Mouse (Mus musculus) spleen, postnatal 14 days (tissue): ENCODE measurements around the gene Ltv1.
A peak's percentile ranks its signal among the peaks of the same experiment; 100 is the strongest.

ENCODE experiments used
- DNase-seq, 2 experiments: peaks; one replicate each; pipeline ENCODE4 v3.0.0; 2021 to 2022; ENCODE audit warnings: low spot score in 2 of 2

Gene Ltv1

GRCm38 (mm10) chr10:13192731-13193351 lies at the start of gene Ltv1:
TSS of gene Ltv1 (minus strand) at chr10:13193168.
- peak; percentile 86 to 91 for DNase-seq

DNA sequence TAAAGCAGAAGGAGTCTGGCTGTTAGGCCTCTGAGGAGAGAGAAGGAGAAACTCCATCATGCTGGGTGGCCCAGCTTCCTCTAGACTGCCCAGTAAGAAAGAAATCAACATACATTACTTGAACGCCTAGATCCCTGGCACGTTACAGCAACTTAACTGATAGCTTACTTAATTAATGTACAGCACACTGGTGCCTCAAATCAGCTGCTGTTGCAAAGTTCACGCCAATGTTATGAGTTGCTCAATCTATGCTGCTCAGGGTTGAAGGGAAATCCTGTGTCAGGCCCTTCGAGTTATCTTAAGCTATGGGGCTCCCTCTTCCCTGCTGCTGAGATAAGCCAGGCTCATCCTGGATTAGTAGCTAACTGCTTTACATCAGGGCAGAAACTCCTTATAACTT lies 47.5 kb upstream of the Ltv1 start:
- no peak for DNase-seq

DNA sequence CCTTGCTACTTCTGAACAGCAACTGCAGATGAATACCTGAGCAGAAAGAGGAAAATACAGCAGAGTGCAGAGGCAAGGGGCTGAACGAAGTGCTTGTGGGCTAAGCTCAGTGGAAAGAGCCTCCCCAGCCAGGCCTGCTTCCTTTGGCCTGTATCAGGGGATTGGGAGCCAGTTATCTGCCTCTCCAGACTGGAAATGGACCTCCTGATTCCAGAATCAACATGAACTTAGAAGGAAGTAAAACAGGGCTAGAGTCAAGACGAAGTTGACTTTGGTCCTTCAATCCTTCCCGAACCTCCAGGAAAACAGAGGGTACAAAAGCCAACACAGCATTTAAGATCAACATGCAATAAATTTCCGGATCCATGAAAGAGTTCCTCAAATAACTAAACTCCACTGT lies 45.2 kb upstream of the Ltv1 start:
- no peak for DNase-seq

- no peak for DNase-seq
Measured at GRCm38 (mm10) chr10:13236866-13237265, 43.9 kb upstream of the Ltv1 start.

DNA sequence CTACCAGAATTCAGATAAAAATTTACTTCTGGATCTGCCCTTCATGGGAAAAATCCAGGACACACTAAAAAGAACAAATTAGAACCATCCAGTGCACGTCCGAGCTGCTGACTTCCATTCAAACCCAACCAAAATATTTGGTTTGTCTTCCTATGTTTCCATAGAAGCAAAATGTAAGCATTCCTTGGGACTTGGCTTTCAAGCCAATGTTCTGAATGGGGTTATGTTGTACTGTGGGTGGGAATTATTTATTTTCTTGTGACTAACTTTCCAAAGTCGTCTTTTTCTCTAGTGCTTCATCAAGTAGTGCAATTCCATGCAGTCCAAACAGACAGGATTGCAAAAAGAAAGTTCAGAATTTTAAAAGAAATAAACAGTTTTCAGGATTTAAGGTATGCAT lies 41.5 kb upstream of the Ltv1 start:
- no peak for DNase-seq

GRCm38 (mm10) chr10:13233941-13234340 lies 41.0 kb upstream of the Ltv1 start:
- no peak for DNase-seq

DNA sequence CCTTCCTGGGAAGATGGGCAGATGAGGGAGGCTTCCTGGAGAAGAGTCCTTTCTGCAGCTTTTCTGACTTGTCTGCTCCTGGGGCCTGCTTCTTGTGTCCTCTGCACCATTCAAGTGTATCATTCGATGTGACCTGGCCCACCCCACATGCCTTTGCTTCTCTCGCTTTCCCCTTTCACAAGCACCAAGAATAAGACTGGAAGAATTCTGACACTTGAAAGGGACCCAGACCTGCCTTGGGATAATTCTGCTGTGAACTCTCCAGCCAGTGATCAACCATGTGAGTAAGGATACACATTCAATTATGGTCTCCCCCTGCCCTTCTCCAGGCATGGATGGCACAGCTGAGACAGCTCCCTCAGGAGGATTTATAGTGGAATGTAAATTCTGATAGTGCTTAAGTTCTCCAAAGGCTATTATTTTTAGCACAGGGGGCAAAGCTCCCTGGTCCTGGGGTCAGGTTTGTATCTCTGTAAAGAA lies 40.2 kb upstream of the Ltv1 start:
- DNase-seq, result no peak

DNA sequence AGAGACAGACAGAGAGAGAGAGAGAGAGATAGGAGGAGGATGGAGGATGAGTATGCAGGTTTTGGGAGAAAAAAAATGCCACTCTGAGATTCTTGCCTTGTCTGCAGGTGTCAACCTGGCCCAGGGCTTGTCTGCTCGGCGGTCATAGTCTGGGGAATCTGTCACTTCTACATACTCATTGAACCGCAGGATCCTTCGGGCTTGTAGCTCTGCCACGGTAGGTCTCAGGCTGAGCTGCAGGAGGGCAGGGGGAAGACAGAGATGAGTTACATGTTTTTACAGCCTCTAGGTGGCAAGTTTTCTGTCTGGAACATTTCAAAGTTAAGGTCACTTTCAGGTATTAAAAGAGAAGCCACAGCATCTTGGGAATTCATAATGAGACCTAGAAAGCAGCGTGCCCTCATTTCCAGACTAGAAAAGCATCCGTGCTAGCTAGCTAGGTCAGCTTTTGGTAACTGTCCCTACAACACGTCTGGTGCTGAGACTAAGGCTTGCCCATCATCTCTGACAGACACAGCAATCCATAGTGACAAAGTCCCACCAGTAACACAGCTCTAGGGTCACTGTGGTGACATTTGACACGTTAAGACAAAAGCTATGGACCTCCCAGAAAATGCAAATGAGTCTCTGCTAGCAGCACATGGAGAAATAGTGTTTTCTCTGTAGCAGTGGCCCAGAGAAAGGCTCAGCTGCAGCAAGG lies 39.6 kb upstream of the Ltv1 start:
- no peak for DNase-seq

- no peak for DNase-seq
Measured at GRCm38 (mm10) chr10:13230716-13231115, 37.7 kb upstream of the Ltv1 start.

DNA sequence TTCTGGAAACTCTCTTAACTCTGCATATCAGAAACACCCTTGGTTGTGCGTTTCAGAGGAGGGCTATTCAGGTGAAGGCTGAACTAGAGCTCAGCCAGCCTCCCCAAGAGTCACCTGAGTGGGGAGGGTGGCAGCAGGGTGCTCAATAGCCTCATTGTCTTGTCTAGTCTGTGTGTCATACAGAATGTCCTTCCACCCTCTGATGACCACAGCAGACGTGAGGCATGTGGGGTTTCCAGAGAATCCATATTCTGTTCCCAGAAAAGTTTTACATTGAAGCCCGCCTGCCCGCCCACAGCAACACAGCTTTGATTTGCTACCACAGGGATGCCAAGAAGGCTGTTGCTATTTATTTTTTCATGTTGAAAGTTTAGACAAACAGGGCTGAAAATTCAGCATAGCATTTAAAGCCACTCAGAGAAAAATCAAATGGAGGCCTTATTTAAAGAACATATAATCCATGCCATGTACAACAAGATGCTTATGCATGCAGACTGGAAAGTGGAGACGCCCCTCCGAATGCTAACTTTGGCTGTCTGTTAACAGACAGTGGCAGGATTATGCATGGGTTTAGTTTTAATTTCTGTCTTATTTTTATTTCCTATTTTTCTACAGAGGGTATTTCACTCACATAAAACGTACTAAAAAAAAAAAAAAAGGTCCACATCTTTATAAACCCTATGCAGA lies 32.6 kb upstream of the Ltv1 start:
- DNase-seq, result no peak

GRCm38 (mm10) chr10:13222135-13222534 lies 29.2 kb upstream of the Ltv1 start:
- DNase-seq, result no peak

- no peak for DNase-seq
Measured at GRCm38 (mm10) chr10:13220061-13220460, 27.1 kb upstream of the Ltv1 start.

DNA sequence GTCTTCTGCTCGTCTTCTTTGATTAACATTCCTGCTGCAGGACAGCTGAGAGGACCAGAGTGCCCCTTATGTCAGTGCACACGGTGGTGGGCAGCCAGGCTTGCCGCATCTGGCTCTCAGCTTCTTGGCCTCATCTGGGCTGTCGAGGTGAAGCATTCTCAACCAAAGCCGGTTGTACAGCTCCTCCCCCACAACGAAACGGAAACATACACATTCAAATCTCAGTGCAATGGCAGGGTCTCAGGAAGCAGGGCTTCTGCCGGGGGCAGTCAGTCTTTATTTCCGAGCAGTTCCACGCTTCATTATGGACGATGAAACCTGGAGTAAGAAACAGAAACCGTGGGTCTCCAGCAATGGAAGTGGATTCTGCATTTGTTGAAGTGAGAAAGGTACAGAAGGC lies 21.0 kb upstream of the Ltv1 start:
- DNase-seq, result no peak

GRCm38 (mm10) chr10:13212829-13213228 lies 19.9 kb upstream of the Ltv1 start:
- no peak for DNase-seq

- DNase-seq, result no peak
Measured at GRCm38 (mm10) chr10:13212326-13212725, 19.4 kb upstream of the Ltv1 start.

DNA sequence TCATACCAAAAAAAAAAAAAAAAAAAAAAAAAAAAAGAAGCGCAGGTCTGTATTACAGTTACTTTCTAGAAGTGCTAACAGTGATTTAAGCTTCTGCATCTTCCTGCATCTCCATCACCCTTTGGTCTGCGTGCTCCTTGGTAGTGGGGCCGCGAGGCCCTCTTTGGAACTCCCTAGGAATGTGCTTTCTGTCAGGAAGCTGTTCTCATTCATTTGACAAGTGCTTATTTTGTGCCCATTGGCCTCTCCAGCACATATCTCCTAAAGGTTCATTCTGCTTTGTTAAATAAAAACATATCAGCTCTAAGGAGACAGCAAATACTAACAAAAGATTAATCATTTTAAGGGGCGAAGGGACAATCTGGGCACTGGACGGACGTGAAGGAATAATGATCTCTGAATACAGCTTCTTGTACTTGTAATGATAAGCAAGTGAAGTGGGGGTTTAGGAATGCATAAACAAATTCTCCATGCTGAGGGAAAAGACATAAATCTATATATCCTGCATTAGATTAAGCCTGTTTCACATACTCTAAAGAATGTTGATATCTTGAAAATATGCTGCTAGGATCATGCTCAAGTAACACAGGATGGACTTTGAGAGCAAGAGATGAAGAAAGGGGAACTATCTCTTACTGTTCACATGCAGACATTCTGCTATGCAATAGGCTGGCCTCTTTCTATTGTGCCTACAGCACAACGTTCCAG lies 17.1 kb upstream of the Ltv1 start:
- no peak for DNase-seq

DNA sequence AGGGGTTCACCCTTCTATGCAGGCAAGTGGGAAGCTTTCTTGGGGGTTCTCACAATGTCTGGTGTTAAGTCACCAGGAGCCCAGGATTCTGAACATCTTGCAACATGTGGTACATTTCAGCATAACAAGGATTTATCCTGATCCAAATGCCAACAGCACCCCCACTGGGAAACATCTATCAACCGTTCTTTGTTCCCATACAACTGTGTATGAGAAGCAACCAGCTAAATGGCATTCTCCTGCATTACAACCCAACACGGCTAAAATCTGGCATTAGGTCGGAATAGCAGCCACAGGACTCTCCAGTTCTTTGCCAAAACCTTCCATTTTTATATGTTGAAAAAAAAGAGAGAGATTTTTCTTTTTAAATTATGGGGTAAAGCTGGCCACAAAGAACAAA lies 16.5 kb upstream of the Ltv1 start:
- DNase-seq, result no peak

GRCm38 (mm10) chr10:13209061-13209460 lies 16.1 kb upstream of the Ltv1 start:
- DNase-seq, result no peak

- DNase-seq, result no peak
Measured at GRCm38 (mm10) chr10:13201741-13202293, 8.8 kb upstream of the Ltv1 start.

- DNase-seq, result no peak
Measured at GRCm38 (mm10) chr10:13200862-13201261, 7.9 kb upstream of the Ltv1 start.

GRCm38 (mm10) chr10:13199234-13199633 lies 6.3 kb upstream of the Ltv1 start:
- DNase-seq, result no peak

DNA sequence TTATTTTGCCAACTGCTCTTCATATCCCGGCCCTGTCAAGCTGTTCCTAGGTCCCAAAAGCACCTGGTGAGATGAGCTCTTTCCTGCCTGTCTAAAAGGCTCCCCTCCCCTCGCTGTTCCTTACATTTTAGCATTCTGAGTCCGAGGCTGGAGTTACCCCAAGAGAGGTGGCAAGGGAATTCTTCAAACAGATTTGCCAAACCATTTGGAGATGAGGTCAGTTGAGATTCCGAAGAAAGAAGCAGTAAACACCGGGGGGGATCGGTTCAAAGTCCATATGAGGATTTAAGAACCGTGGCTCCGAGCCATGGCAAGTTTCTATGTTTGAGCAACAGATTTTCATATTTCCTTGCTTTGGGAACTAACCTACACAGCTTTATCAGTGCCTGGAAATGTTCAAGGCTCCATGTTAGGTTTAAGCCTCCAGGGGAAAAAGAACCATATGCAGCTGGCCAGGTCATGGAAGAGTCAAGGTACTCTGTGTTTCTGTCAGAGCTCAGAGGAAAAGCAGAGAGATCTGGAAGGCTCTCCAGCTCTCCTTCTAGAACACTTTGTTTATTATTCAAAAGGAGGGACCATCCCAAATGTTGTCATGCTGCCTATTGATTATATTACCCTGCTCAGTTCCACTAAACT lies 4.0 kb upstream of the Ltv1 start:
- DNase-seq, result no peak
